Mouse (Mus musculus) midbrain, embryonic 14.5 days (tissue): Measurements from ENCODE around the gene Tyk2. TPM values are rescaled to one million over a fixed set of nuclear protein-coding genes. Genes with fewer than 3 reads are reported as not detected.

Experiments used
- ATAC-seq: fragments of 200-750 bp; cut with Nextera tagmentation; 2 replicates; pipeline ENCODE4 v1.8.0; 2017; ENCODE audit warnings: moderate number of reproducible peaks, moderate library complexity; ENCODE audit not compliant: low FRiP score, low TSS enrichment
- DNase-seq: peaks from one replicate; pipeline ENCODE4 v3.0.0-alpha.2; 2015
- H3K27ac ChIP-seq: fragments of 300-500 bp; sonication (generic); replicated peaks from 2 replicates; pipeline ENCODE4 v1.5.1; 2014; ENCODE audit warnings: mild to moderate bottlenecking, low read depth, low read length, moderate library complexity
- H3K27me3 ChIP-seq: fragments of 300-500 bp; sonication (generic); 2 replicates; pipeline ENCODE4 v1.6.1; 2014; ENCODE audit warnings: low read length, control low read depth, mixed read lengths; ENCODE audit not compliant: control insufficient read depth, insufficient read depth
- H3K36me3 ChIP-seq: fragments of 300-500 bp; sonication (generic); 2 replicates; pipeline ENCODE4 v1.6.1; 2014; ENCODE audit warnings: low read length, control low read depth; ENCODE audit not compliant: control insufficient read depth, insufficient read depth
- H3K4me1 ChIP-seq: fragments of 300-500 bp; sonication (generic); 2 replicates; pipeline ENCODE4 v1.6.1; 2014; ENCODE audit warnings: mild to moderate bottlenecking, antibody characterized with exemption, low read length, control low read depth; ENCODE audit not compliant: control insufficient read depth, insufficient read depth
- H3K4me2 ChIP-seq: fragments of 300-500 bp; sonication (generic); 2 replicates; pipeline ENCODE4 v1.6.1; 2014; ENCODE audit warnings: mild to moderate bottlenecking, low read length, moderate library complexity
- H3K4me3 ChIP-seq: fragments of 300-500 bp; sonication (generic); replicated peaks from 2 replicates; pipeline ENCODE4 v1.5.1; 2014; ENCODE audit warnings: low read depth, low read length
- H3K9ac ChIP-seq: fragments of 300-500 bp; sonication (generic); replicated peaks from 2 replicates; pipeline ENCODE4 v1.6.1; 2014; ENCODE audit warnings: mild to moderate bottlenecking, low read length, moderate library complexity
- H3K9me3 ChIP-seq: fragments of 300-500 bp; sonication (generic); 2 replicates; pipeline ENCODE4 v1.6.1; 2016; ENCODE audit warnings: low read length, control low read depth, mixed read lengths; ENCODE audit not compliant: control insufficient read depth
- WGBS: fragments of 180-500 bp; shearing (Covaris S2); extraction: QIAGEN DNeasy Blood & Tissue Kit; methylation state at CpG from one replicate; pipeline ENCODE4 v1.1.7; 2014; 5-methylcytosine and 5-hydroxymethylcytosine counted together
- microRNA-seq: library from miRNA; unstranded; fragments of <30 nt; microRNA quantifications from one replicate; pipeline ENCODE4, GENCODE M21; 2016
- polyA plus RNA-seq: library from polyadenylated mRNA; unstranded; fragments of >200 nt; fragmentation: Nextera tagmentation; extraction: Ambion mirVana; gene quantifications from 2 replicates; pipeline ENCODE4 v1.2.1, GENCODE M21; 2014

The Tyk2 gene
- polyA plus RNA-seq, 1 experiment from 2014 or later: 8.5 TPM

DNA sequence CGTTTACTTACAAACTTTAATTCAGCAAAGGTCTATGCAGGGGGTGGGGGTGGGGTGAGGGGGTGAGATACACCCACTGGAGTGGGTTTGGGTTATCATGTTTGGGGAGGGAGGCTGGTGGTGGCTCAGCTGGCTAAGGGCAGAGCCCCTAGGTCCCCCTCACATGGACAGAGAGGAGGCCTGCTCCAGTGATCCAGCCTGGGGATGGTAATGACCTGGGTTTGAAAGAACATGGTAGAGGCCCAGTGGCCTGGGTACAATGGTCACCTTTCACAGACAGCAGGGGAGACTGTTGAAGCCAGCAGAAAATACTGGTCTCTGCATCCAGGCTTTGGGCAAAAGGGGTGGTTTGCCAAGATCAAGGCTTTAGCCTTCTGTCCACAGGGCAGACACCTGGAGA is 56.9 kb downstream of the Tyk2 start:
- Histone ChIP-seq H3K36me3 (peaks cover 44% of the 10 kb centered on the region), H3K4me1 (peaks cover 8% of the 10 kb centered on the region; the same call in 1 of the 2 replicates), H3K27ac (no peak overlapping the region), H3K9ac (no peak overlapping the region), H3K4me2 (no peak overlapping the region), H3K27me3 (no peaks in the 10 kb centered on the region), H3K9me3 (no peaks in the 10 kb centered on the region), H3K4me3 (no peak overlapping the region)
- WGBS: 90% methylated on average over 1 of the region's 1 CpGs
- no peak for DNase-seq
- no peak for ATAC-seq

DNA sequence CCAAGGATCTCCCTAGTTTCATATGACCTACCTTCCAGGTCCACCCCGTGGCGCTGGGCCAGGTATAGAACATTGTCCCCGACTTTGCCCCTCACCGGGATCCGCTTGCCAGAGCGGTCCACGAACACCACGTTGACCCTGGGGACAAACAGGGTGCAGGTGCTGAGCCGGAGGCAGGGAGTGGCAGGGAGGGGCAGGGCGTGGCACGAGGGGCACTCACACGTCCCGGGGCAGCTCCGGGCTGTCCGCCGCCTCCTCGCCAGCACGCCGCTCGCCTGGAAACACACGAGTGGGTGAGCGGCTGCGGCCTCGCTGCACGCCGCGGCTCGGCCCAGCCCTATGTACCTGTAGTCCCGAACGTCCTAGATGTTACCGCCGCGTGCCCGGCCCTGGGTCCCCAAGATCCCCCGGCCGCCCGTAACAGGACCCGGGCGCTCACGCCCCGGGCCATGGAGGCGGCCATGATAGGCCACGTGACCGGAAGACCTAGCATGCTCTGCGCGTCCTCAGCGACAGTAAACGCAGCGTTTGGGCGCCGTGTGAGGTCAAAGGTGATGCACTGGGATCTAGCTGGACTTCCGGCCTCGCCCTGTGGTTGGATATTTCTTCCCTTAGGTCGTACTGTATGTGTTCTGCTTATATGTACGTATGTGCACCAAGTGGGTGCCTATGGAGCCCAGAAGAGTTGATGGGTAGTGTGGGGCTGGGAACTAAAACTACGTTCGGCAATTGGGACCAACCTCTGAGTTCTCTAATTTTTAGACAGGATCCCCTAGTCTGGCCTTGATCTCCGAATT is 57.8 kb downstream of the Tyk2 start, which contains the start of the genes Gm49373 and Fdx1l:
Gene Gm49373, minus strand, starts transcription at position 53 of the 797 bp plus-strand sequence.
Gene Fdx1l, minus strand, starts transcription at position 571 of the 797 bp plus-strand sequence.
- Histone ChIP-seq H3K27me3 (no peaks in the 10 kb centered on the region), H3K9ac (peak within 1 kb of the TSS; percentile 85), H3K4me1 (peaks cover 8% of the 10 kb centered on the region; the same call in 1 of the 2 replicates), H3K4me3 (peak within 1 kb of the TSS; percentile 86), H3K27ac (peak within 1 kb of the TSS; percentile 60), H3K9me3 (no peaks in the 10 kb centered on the region), H3K4me2 (peak within 1 kb of the TSS; percentile 93), H3K36me3 (peaks cover 35% of the 10 kb centered on the region)
- WGBS: 3% methylated on average over 58 of the region's 58 CpGs
- ATAC-seq: peak; percentile 94
- peak; percentile 95 for DNase-seq

DNA sequence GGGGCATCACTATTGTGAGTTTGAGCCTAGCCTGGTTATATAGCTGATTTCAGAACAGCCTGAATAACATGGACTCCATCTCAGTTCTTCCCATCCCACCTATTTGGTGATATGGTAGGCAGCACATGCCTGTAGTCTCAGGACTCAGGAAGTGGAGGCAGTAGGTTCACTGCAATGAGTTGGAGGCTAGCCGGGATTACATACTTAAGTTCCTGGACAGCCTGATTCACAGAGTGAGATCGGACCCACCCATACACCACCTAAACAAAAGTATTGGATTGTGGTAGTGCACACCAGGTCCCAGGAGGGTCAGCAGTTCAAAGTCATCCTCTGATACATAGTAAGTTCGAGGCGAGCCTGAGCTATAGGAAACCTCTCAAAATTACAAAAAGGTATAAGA is 58.4 kb downstream of the Tyk2 start:
- no peak overlapping the region; the same call in 1 of the 2 replicates for H3K27ac ChIP-seq
- peak overlapping the region; percentile 86 for H3K4me3 ChIP-seq
- H3K9ac ChIP-seq: peak overlapping the region; percentile 85
- DNase-seq (no peak), ATAC-seq (no peak)
- peaks cover 34% of the 10 kb centered on the region for H3K36me3 ChIP-seq
- no peaks in the 10 kb centered on the region for H3K9me3 ChIP-seq
- H3K4me1 ChIP-seq: peaks cover 8% of the 10 kb centered on the region; the same call in 1 of the 2 replicates
- no peaks in the 10 kb centered on the region for H3K27me3 ChIP-seq
- peak overlapping the region; percentile 93 for H3K4me2 ChIP-seq
- WGBS: 22% methylated on average over 4 of the region's 4 CpGs

GRCm38 (mm10) chr9:21067006-21067684 is 63.9 kb downstream of the Tyk2 start, which contains the start of gene Zglp1:
Zglp1 (minus strand) TSS chr9:21067093.
- 85% methylated on average over 27 of the region's 27 CpGs for WGBS
- no peak within 1 kb of the TSS for H3K9ac ChIP-seq
- no peaks in the 10 kb centered on the region for H3K9me3 ChIP-seq
- no peak within 1 kb of the TSS for H3K4me3 ChIP-seq
- H3K4me2 ChIP-seq: no peak within 1 kb of the TSS
- peaks cover 46% of the 10 kb centered on the region for H3K36me3 ChIP-seq
- H3K27me3 ChIP-seq: no peaks in the 10 kb centered on the region
- peaks cover 1% of the 10 kb centered on the region; the same call in 1 of the 2 replicates for H3K4me1 ChIP-seq
- DNase-seq (no peak), ATAC-seq (no peak)
- no peak within 1 kb of the TSS for H3K27ac ChIP-seq

- no peak for ATAC-seq
- H3K27me3 ChIP-seq: no peaks in the 10 kb centered on the region
- WGBS: 92% methylated on average over 2 of the region's 2 CpGs
- DNase-seq: no peak
- no peaks in the 10 kb centered on the region for H3K4me1 ChIP-seq
- H3K36me3 ChIP-seq: peaks cover 48% of the 10 kb centered on the region
- H3K27ac ChIP-seq: no peak overlapping the region
- H3K9ac ChIP-seq: no peak overlapping the region
- no peaks in the 10 kb centered on the region for H3K9me3 ChIP-seq
- no peak overlapping the region for H3K4me3 ChIP-seq
- H3K4me2 ChIP-seq: no peak overlapping the region
Measured at GRCm38 (mm10) chr9:21062928-21063327, 68.1 kb downstream of the Tyk2 start.

Small RNA genes within 50 kb of the gene (microRNA-seq; reads per million reads assigned to microRNA genes)
- 1.5 reads per million, percentile 3 among the genes with 10 or more reads in this experiment for gene Mir7082

Other genes starting within 250 kb of the Tyk2 start
- gene Ppan, start 243.1 kb downstream of the Tyk2 start, polyA plus RNA-seq: 39.8 and 43.9 TPM in 2 replicates
- 231 and 234 TPM in 2 replicates for gene Eif3g, start 232.6 kb downstream of the Tyk2 start, polyA plus RNA-seq
- gene Dnmt1, start 171.4 kb downstream of the Tyk2 start, polyA plus RNA-seq: 51.1 and 51.5 TPM in 2 replicates
- gene S1pr2, start 154.5 kb downstream of the Tyk2 start, polyA plus RNA-seq: 4.1 and 10.8 TPM in 2 replicates
- gene Mrpl4, start 128.5 kb downstream of the Tyk2 start, polyA plus RNA-seq: 98.6 and 112 TPM in 2 replicates
- 1.7 and 4.1 TPM in 2 replicates for gene Icam1, start 115.3 kb downstream of the Tyk2 start, polyA plus RNA-seq
- not detected in 2 replicates for gene Icam4, start 101.9 kb downstream of the Tyk2 start, polyA plus RNA-seq
- gene Icam5, start 99.2 kb downstream of the Tyk2 start, polyA plus RNA-seq: 0.71 and 1.0 TPM in 2 replicates
- gene Zglp1, start 64.2 kb downstream of the Tyk2 start, polyA plus RNA-seq: 1.5 and 1.6 TPM in 2 replicates
- 1.3 and 2.6 TPM in 2 replicates for gene Gm49373, start 58.1 kb downstream of the Tyk2 start, polyA plus RNA-seq
- 55.5 and 82.2 TPM in 2 replicates for gene Fdx1l, start 57.6 kb downstream of the Tyk2 start, polyA plus RNA-seq
- gene Gm38431, start 39.2 kb downstream of the Tyk2 start, polyA plus RNA-seq: 1.9 and 2.0 TPM in 2 replicates
- 28.3 and 41.0 TPM in 2 replicates for gene Raver1, start 39.2 kb downstream of the Tyk2 start, polyA plus RNA-seq
- 213 and 223 TPM in 2 replicates for gene Cdc37, start 18.7 kb upstream of the Tyk2 start, polyA plus RNA-seq
- 28.4 and 32.3 TPM in 2 replicates for gene Pde4a, start 34.5 kb upstream of the Tyk2 start, polyA plus RNA-seq
- gene Keap1, start 108.1 kb upstream of the Tyk2 start, polyA plus RNA-seq: 40.3 and 53.7 TPM in 2 replicates
- 2.3 and 2.8 TPM in 2 replicates for gene S1pr5, start 117.2 kb upstream of the Tyk2 start, polyA plus RNA-seq
- 44.6 and 44.7 TPM in 2 replicates for gene Atg4d, start 134.1 kb upstream of the Tyk2 start, polyA plus RNA-seq
- 12.9 and 16.9 TPM in 2 replicates for gene Kri1, start 156.7 kb upstream of the Tyk2 start, polyA plus RNA-seq
- gene Cdkn2d, start 160.2 kb upstream of the Tyk2 start, polyA plus RNA-seq: 84.9 and 95.7 TPM in 2 replicates
- 0.88 and 1.5 TPM in 2 replicates for gene Ap1m2, start 181.1 kb upstream of the Tyk2 start, polyA plus RNA-seq
- gene Slc44a2, start 189.5 kb upstream of the Tyk2 start, polyA plus RNA-seq: 49.3 and 67.4 TPM in 2 replicates
- 212 and 267 TPM in 2 replicates for gene Ilf3, start 236.6 kb upstream of the Tyk2 start, polyA plus RNA-seq